Mouse (Mus musculus) forebrain, embryonic 14.5 days (tissue): Measurements from ENCODE around the gene Ltbp2. TPM values are rescaled to one million over a fixed set of nuclear protein-coding genes. Genes with fewer than 3 reads are reported as not detected.

Experiments
- ATAC-seq: fragments of 200-750 bp; cut with Nextera tagmentation; 2 replicates; pipeline ENCODE4 v1.8.0; 2017; ENCODE audit warnings: mild to moderate bottlenecking, moderate library complexity
- DNase-seq: peaks from one replicate; pipeline ENCODE4 v3.0.0-alpha.2; 2015; ENCODE audit warnings: low spot score
- H3K27ac ChIP-seq: fragments of 300-500 bp; sonication (generic); 2 replicates; pipeline ENCODE4 v1.5.1; 2014; ENCODE audit warnings: low read depth, mild to moderate bottlenecking, control low read depth, low read length, moderate library complexity
- H3K27me3 ChIP-seq: fragments of 300-500 bp; sonication (generic); replicated peaks from 2 replicates; pipeline ENCODE4 v1.6.1; 2014; ENCODE audit warnings: low read length, control low read depth, mixed read lengths; ENCODE audit not compliant: control insufficient read depth, insufficient read depth
- H3K36me3 ChIP-seq: fragments of 300-500 bp; sonication (generic); 2 replicates; pipeline ENCODE4 v1.6.1; 2014; ENCODE audit warnings: low read length, control low read depth; ENCODE audit not compliant: control insufficient read depth, insufficient read depth
- H3K4me1 ChIP-seq: fragments of 300-500 bp; sonication (generic); 2 replicates; pipeline ENCODE4 v1.6.1; 2014; ENCODE audit warnings: antibody characterized with exemption, low read length, control low read depth; ENCODE audit not compliant: control insufficient read depth, insufficient read depth
- H3K4me2 ChIP-seq: fragments of 300-500 bp; sonication (generic); 2 replicates; pipeline ENCODE4 v1.6.1; 2014; ENCODE audit warnings: mild to moderate bottlenecking, control low read depth, low read length
- H3K4me3 ChIP-seq: fragments of 300-500 bp; sonication (generic); 2 replicates; pipeline ENCODE4 v1.5.1; 2014; ENCODE audit warnings: low read depth, low read length, control low read depth
- H3K9ac ChIP-seq: fragments of 300-500 bp; sonication (generic); 2 replicates; pipeline ENCODE4 v1.6.1; 2014; ENCODE audit warnings: mild to moderate bottlenecking, low read length, control low read depth, moderate library complexity
- H3K9me3 ChIP-seq: fragments of 300-500 bp; sonication (generic); replicated peaks from 2 replicates; pipeline ENCODE4 v1.6.1; 2016; ENCODE audit warnings: low read length, control low read depth, mixed read lengths; ENCODE audit not compliant: control insufficient read depth
- WGBS: fragments of 180-500 bp; shearing (Covaris S2); extraction: QIAGEN DNeasy Blood & Tissue Kit; methylation state at CpG from one replicate; pipeline ENCODE4 v1.1.7; 2014; 5-methylcytosine and 5-hydroxymethylcytosine counted together
- polyA plus RNA-seq: library from polyadenylated mRNA; unstranded; fragments of >200 nt; fragmentation: Nextera tagmentation; extraction: Ambion mirVana; gene quantifications from 2 replicates; pipeline ENCODE4 v1.2.1, GENCODE M21; 2014

The Ltbp2 gene
- polyA plus RNA-seq, 1 experiment from 2014 or later = not detected

DNA sequence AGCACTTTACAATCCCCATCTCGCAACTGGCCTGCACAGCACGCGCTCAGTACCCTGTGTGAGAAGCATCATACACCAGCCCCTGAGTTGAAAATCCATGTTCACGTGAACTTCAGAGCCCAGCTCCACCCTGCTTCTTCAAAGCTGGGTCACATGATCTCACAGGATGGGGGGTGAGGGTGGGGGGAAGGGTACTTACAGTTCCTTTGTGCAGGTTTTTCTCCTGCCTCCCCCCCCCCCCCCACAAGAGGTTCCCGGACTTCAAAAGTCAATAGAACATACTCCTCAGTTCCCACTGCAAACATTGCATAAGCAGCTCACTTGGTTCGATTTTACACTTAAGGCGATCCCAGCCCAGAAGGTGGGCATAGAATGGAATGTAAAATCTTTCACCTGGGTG is 106.7 kb downstream of the Ltbp2 start:
- H3K4me1 ChIP-seq = peaks cover 23% of the 10 kb centered on the region
- ATAC-seq = no peak
- WGBS = 88% methylated on average over 7 of the region's 7 CpGs

DNA sequence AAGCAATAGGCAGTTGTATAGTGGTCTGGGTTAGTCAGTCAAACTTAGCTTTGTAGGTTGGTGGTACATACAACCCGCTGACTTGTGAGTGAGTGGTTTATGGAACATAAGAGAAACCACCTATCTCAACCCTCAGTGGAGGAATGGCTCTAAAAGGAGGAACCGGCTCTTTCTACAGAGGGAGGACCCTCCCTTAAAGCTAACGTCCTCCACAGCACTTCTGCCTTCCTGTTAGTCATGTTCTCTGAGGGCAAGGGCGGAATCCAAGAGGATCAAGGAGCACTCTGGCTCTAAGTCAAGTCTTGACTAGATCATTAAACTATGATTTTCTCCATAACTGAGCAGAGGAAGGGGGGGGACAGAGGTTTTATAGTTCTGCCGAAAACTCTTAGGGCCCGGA is 108.8 kb downstream of the Ltbp2 start:
- Histone ChIP-seq H3K9me3 (no peaks in the 10 kb centered on the region), H3K27ac (no peak overlapping the region), H3K36me3 (peaks cover 41% of the 10 kb centered on the region), H3K4me3 (no peak overlapping the region), H3K9ac (no peak overlapping the region), H3K4me1 (peaks cover 13% of the 10 kb centered on the region), H3K4me2 (no peak overlapping the region), H3K27me3 (no peaks in the 10 kb centered on the region)
- ATAC-seq (no peak), DNase-seq (no peak)
- WGBS = 95% methylated on average over 6 of the region's 6 CpGs

More for the DNA sequence above, 106.7 kb downstream of the Ltbp2 start:
- no peak for DNase-seq
- no peaks in the 10 kb centered on the region for H3K9me3 ChIP-seq
- no peak overlapping the region for H3K4me2 ChIP-seq
- H3K36me3 ChIP-seq = peaks cover 21% of the 10 kb centered on the region
- no peak overlapping the region for H3K4me3 ChIP-seq
- no peak overlapping the region for H3K27ac ChIP-seq
- no peaks in the 10 kb centered on the region for H3K27me3 ChIP-seq
- no peak overlapping the region for H3K9ac ChIP-seq

DNA sequence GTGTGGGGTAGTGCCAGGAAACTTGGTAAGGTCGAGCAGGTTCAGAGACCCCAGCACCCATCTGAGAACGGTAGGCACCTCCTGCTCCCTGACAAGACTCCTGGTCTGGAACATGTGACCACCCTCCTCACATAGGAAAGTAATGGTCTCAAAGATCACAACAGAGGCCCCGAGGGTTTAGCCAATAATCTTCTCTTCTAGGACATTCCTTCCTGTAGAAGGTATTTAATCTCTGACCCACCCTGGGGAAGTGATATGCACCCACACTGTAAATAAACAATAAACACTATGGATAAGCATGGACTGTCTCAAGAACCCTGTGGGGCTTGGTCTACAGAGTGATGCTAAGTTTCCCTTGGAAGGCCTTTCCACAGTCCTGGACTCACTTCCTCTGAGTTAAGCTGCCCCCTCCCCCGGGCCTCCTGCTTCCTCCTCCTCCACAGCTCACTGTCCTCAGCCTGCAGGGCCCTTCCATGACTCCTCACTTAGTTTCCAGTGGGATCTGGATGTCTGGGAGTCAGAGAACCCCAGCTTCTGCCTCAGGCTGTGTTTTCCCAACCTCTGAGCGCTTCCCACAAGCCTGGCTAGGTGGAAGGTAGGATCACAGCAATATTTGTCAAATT is 110.1 kb downstream of the Ltbp2 start:
- Histone ChIP-seq H3K27ac (no peak overlapping the region), H3K36me3 (peaks cover 46% of the 10 kb centered on the region), H3K27me3 (no peaks in the 10 kb centered on the region), H3K4me2 (no peak overlapping the region), H3K9me3 (no peaks in the 10 kb centered on the region), H3K4me1 (peaks cover 5% of the 10 kb centered on the region; the same call in 1 of the 2 replicates), H3K9ac (no peak overlapping the region), H3K4me3 (no peak overlapping the region)
- 85% methylated on average over 5 of the region's 5 CpGs for WGBS
- no peak for DNase-seq
- no peak for ATAC-seq

DNA sequence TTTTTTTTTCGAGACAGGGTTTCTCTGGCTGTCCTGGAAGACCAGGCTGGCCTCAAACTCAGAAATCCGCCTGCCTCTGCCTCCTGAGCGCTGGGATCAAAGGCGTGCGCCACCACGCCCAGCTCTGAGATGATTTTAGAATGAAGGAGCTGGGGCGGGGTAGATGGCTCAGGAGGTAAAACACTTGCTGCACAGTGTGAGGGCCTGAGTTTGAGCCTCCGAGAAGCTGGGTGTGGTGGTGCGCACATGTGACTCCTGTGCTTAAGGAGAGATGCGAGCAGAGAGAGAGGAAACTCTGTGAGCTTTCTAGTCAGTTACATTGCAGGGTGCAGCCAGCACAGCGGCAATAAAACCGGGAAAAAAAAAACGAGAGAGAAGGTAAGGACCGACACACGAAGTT is 110.8 kb downstream of the Ltbp2 start:
- DNase-seq = no peak
- Histone ChIP-seq H3K9me3 (no peaks in the 10 kb centered on the region), H3K36me3 (peaks cover 51% of the 10 kb centered on the region), H3K4me2 (no peak overlapping the region), H3K9ac (no peak overlapping the region), H3K27me3 (no peaks in the 10 kb centered on the region), H3K27ac (no peak overlapping the region), H3K4me1 (no peaks in the 10 kb centered on the region), H3K4me3 (no peak overlapping the region)
- no peak for ATAC-seq
- 91% methylated on average over 15 of the region's 15 CpGs for WGBS

DNA sequence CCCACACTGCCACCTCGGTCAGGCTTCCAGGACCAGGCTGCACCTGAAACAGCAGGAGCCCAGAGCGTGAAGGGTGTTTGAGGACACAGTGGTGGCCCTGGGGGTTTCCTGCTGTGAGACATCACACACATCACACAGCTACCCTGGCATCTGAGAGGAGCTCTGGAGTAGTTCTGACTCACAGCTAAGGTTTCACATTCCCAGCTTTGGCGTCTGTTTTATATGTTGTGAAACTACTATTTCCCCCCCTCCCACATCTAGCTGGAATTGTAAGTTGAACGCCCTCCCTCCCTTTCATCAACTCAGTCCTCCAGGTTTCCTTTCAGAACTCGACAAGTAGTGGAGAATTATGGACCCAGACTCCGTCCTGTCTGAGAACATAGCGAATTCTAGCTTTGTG is 111.6 kb downstream of the Ltbp2 start:
- DNase-seq = no peak
- H3K4me3 ChIP-seq = no peak overlapping the region
- H3K27me3 ChIP-seq = no peaks in the 10 kb centered on the region
- no peak for ATAC-seq
- 95% methylated on average over 7 of the region's 7 CpGs for WGBS
- no peaks in the 10 kb centered on the region for H3K4me1 ChIP-seq
- peaks cover 58% of the 10 kb centered on the region for H3K36me3 ChIP-seq
- no peak overlapping the region for H3K4me2 ChIP-seq
- no peak overlapping the region for H3K9ac ChIP-seq
- no peak overlapping the region for H3K27ac ChIP-seq
- H3K9me3 ChIP-seq = no peaks in the 10 kb centered on the region

DNA sequence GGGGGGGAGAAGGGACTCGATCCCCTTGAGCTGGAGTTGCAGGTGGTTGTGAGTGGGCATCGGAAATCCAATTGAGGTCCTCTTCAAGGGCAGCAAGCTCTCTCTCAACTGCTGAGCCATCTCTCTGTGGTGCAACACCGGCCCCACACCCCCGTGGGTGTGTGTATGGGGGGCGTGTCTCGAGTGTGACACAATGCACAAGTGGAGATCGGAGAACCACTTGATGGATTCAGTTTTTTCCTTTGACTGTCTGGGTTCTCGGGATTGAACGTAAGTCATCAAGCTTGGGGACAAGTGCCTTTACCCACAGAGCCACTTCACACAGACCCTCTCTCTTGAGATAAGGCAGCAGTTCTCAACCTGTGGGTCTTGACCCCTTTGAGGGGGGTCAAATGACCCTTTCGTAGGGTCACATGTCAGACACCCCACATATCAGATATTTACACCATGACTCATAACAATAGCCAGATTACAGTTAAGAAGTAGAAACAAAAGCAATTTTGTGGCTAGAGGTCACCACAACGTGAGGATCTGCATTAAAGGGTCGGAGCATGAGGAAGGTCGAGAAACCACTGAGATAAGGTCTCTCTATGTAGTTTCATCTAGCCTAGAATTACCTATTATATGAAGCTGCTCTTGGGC is 112.6 kb downstream of the Ltbp2 start:
- H3K9me3 ChIP-seq = no peaks in the 10 kb centered on the region
- H3K4me1 ChIP-seq = no peaks in the 10 kb centered on the region
- DNase-seq (no peak), ATAC-seq (no peak)
- no peak overlapping the region for H3K4me2 ChIP-seq
- H3K27ac ChIP-seq = no peak overlapping the region
- H3K36me3 ChIP-seq = peaks cover 59% of the 10 kb centered on the region
- H3K4me3 ChIP-seq = no peak overlapping the region
- no peaks in the 10 kb centered on the region for H3K27me3 ChIP-seq
- no peak overlapping the region for H3K9ac ChIP-seq
- WGBS = 93% methylated on average over 13 of the region's 13 CpGs

DNA sequence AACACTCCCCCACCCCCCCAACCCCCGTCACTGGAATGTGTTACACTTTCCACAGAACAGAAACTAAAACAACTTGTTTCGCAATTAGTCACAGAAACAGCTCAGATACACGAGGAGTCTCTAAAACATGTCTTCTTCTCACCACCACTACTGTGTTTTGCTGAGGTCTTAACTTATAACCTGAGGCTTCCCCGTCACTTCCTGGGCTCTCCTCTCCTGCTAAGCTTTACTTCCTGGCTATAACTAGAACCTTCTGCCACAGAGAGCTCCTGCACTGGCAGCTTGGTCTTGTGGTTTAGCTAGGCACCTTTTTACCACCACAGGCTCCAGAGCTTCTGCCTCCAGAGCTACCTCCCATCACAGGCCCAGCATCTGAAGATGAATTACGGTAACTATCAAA is 113.8 kb downstream of the Ltbp2 start:
- WGBS = 94% methylated on average over 5 of the region's 5 CpGs
- ATAC-seq (no peak), DNase-seq (no peak)
- Histone ChIP-seq H3K9me3 (no peaks in the 10 kb centered on the region), H3K4me3 (no peak overlapping the region), H3K27ac (no peak overlapping the region), H3K36me3 (peaks cover 63% of the 10 kb centered on the region), H3K27me3 (no peaks in the 10 kb centered on the region), H3K4me2 (no peak overlapping the region), H3K4me1 (no peaks in the 10 kb centered on the region), H3K9ac (no peak overlapping the region)

DNA sequence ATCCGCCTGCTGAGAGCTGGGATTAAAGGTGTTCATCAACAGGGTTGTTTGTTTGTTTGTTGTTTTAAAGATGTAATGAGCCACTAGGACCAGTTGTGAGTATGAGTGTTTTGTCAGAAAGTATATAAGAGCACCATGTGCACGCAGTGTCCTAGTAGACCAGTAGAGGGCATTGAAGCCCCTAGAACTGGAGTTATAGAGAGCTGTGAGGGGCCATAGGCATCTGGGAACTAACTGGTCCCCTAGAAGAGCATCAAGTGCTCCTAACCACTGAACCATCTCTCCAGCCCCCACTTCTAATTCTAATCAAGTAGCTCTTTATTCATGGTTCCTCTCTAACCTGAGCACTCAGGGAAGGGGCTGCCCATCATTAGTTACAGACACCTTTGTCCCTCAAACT is 117.3 kb downstream of the Ltbp2 start:
- H3K9me3 ChIP-seq = no peaks in the 10 kb centered on the region
- WGBS = 77% methylated on average over 2 of the region's 2 CpGs
- ATAC-seq (no peak), DNase-seq (peak; percentile 62)
- H3K27me3 ChIP-seq = no peaks in the 10 kb centered on the region
- H3K9ac ChIP-seq = no peak overlapping the region
- H3K4me3 ChIP-seq = no peak overlapping the region
- H3K36me3 ChIP-seq = peaks cover 68% of the 10 kb centered on the region
- no peaks in the 10 kb centered on the region for H3K4me1 ChIP-seq
- no peak overlapping the region for H3K27ac ChIP-seq
- H3K4me2 ChIP-seq = no peak overlapping the region

DNA sequence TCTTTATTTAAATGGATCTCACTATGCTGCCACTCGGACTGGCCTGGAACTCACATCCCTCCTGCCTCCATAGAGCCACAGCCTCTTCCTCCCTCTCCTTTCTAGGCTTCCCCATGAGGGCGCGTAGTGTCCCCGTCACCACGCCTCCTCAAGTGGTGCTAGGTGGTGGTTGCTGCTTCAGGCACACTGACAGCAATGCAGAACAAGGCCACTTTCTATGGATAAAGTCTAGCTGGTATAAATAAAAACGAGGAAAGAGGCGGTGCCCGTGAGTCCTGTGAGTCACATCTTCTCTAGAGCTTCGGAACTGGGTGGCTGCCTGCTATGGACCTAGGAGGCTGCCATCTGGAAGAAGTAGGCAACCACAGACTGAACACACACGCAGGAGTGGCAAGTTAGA is 120.3 kb downstream of the Ltbp2 start:
- Histone ChIP-seq H3K9ac (no peak overlapping the region), H3K9me3 (no peaks in the 10 kb centered on the region), H3K4me3 (no peak overlapping the region), H3K27me3 (no peaks in the 10 kb centered on the region), H3K4me2 (no peak overlapping the region), H3K27ac (no peak overlapping the region), H3K4me1 (peaks cover 15% of the 10 kb centered on the region), H3K36me3 (peaks cover 48% of the 10 kb centered on the region)
- DNase-seq (no peak), ATAC-seq (no peak)
- 94% methylated on average over 10 of the region's 10 CpGs for WGBS
